Mouse (Mus musculus) kidney, adult 2 months (tissue): ENCODE data around the gene Efs.

Source experiments
- CTCF ChIP-seq: fragments of 200-500 bp; conservative IDR thresholded peaks from 2 replicates; pipeline ENCODE4 v1.5.1; 2011; ENCODE audit warnings: low read depth, mild to moderate bottlenecking, control low read depth, low read length, moderate library complexity, mixed read lengths; ENCODE audit not compliant: insufficient read depth, insufficient read length
- POLR2A ChIP-seq: fragments of 200-500 bp; IDR thresholded peaks from one replicate; pipeline ENCODE4 v1.6.1; 2011; ENCODE audit warnings: low read depth, low read length, control low read depth

GRCm38 (mm10) chr14:54877048-54877715, 48.7 kb downstream of the Efs start, which contains the start of gene Ppp1r3e:
- TF ChIP-seq CTCF (no peak), POLR2A (no peak)
